Mouse (Mus musculus) thymus, postnatal 4 days (tissue): ENCODE data around the gene Gm10681.
"Not testable (repeated sequence)": the region's sequence is repeated elsewhere in the genome, so short reads cannot be mapped to it uniquely, and the experiment has no call there.

Experiments used
- DNase-seq: peaks from one replicate; pipeline ENCODE4 v3.0.0; 2021

Gene Gm10681

DNA sequence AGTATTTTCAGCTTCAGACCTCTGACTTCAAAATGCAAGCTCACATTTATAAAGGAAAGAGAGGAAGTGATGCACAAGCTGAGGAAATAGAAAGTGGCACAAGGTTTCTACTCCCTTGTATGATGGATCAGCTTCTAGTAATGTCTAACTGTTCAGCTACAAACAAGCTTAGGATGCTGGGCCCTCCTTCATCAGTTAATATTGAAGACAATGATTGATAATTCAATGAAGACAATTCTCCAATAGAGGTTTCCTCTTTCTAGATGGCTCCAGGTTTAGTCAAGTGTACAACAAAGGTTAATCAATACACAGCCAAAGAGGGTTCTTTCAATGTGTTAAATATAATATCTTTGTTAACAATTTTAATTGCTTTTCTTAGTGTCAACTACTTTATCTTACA is at the start of gene Gm10681:
Gene Gm10681, minus strand, starts transcription at position 101 of the 400 bp plus-strand sequence.
- no peak for DNase-seq

DNA sequence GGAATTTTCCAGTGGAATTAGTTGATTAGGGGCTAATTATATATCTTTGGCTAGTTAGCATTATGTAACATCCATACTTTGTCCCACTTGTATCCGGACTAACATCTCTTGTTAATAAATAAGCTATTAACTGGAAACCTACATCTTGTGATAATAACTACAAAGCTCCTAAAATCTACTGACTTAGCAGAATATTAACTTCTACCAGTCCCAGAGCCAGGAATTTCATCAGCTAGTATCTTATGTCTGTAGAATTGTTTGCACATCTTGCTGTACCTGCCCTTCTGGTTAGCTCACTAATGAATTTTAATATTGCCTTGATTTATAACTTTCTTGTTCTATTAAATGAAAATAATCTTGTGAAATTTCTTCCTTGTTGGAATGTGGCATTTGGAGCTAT is 46.5 kb upstream of the Gm10681 start:
- DNase-seq = no peak

DNA sequence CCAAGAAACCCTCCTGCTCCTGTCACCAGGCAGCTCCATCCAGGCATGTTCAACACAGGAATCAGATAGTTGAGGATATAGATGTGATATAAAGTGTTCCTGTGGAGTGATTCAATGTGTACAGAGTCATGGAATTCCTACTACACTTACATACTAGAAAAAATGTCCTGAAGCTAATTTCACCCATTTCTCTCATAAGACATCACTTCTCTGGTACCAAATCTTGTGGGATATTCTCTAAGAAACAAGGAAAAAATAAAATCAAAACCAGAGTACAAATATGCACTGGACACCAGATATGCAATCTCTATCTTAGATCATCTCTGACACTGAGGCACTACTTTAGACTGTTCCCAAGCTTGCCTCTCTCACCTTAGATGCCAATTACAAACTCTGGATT is 41.5 kb upstream of the Gm10681 start, which contains the start of gene Hsd3b5:
Gene Hsd3b5, minus strand, starts transcription at position 101 of the 400 bp plus-strand sequence.
- DNase-seq = no peak

GRCm38 (mm10) chr3:98629633-98630032 is 41.0 kb upstream of the Gm10681 start:
- DNase-seq = no peak

GRCm38 (mm10) chr3:98616786-98617185 is 28.2 kb upstream of the Gm10681 start:
- DNase-seq = not testable (repeated sequence)

- not testable (repeated sequence) for DNase-seq
Measured at GRCm38 (mm10) chr3:98616244-98616643, 27.6 kb upstream of the Gm10681 start.

GRCm38 (mm10) chr3:98614406-98614927 is 25.9 kb upstream of the Gm10681 start:
- DNase-seq = not testable (repeated sequence)

DNA sequence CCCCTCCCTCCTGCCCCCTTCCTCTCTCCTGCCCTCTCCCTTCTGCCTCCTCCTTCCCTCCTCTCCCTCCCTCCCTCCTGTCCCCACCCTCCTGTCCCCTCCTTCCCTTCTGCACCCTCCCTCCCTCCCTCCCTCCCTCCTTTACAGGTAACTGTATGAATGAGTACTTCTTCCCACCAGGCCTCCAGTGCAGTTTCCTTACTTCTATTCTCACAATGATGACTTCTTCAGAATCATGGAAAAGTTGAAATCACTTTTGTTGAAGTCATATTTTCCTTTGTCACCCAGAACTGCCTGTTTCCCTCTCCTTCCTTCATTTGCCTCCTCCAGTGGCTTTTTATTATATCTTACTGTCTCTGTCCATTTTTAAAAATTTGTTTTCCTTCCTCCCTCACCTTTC is 25.4 kb upstream of the Gm10681 start:
- no peak for DNase-seq

GRCm38 (mm10) chr3:98613540-98613939 is 24.9 kb upstream of the Gm10681 start:
- not testable (repeated sequence) for DNase-seq

DNA sequence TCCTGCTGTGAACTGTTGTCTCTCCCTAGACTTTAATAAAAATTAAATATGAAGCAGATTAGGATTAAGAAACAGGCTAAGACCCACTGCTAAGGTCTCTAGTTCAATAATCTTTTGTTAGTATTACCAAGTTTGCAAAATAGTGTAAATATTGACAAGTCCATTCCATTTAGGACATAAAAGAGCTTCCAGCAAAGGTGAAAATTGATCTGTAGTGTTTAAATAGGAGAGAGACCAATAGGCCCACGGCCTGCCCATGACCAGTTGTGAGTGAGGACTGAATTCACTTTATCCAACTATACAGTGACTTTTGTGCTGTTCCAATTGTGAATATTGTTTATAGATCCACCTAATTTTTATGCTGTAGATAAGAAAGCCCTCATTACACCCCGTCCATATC is 886 bp downstream of the Gm10681 start:
- no peak for DNase-seq

DNA sequence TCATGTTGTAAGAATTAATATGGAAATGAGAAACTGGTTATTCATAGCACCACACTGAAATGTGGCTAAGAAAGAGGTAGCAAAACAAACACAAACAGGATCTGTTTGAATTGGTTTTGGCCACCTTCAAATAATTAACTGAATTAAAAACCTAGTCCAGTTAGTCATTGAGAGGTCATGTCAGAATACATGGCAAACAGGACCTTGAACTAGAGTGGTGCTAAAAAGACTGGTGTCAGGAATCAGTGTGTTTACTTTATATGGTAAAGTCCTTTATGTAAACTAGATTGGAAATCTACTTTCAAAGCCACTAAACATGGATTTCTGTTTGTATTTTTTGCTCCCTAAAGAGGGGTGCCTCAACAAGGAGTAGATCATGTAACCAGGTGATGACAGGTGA is 6.0 kb downstream of the Gm10681 start:
- not testable (repeated sequence) for DNase-seq

DNA sequence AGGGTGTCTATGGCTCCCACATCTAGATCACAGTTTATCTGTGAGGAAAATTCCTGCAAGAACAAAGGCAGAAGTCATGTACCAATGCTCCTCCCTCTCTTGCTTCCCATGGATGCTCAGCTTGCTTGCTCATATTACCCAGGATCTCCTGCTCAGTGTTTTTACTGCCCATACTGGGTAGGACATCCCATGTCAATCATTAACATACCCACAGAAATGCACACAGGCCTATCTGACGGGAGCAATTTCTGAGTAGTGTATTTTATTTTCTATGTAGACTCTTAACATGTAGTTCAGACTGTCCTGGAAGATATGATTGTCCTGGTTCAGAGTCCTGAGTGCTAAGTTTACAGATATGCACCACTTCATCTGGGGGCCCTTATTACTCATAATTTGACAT is 6.4 kb downstream of the Gm10681 start:
- DNase-seq = not testable (repeated sequence)

DNA sequence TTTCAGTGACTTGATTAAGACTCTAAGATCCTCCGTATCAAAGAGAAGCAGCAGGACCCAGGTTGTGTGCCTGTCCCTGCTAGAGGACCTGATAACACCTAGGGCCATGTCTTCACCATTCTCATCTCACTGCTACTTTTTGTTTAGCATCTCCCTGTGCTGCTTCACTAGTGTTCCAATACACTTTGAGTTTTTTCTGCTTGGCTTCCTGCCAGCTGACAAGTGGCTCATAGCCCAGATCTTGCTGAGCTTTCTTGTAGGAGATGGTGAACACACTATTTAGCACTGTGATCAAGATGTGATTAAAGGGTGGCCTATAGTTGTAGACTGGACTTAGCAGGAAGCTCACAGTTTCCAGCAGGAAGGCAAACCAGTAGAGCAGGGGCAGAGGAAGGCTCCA is 7.6 kb downstream of the Gm10681 start:
- DNase-seq = not testable (repeated sequence)

GRCm38 (mm10) chr3:98567717-98568116 is 20.9 kb downstream of the Gm10681 start:
- DNase-seq = not testable (repeated sequence)

- not testable (repeated sequence) for DNase-seq
Measured at GRCm38 (mm10) chr3:98564894-98565293, 23.7 kb downstream of the Gm10681 start.

- DNase-seq = not testable (repeated sequence)
Measured at GRCm38 (mm10) chr3:98563831-98564230, 24.8 kb downstream of the Gm10681 start.

DNA sequence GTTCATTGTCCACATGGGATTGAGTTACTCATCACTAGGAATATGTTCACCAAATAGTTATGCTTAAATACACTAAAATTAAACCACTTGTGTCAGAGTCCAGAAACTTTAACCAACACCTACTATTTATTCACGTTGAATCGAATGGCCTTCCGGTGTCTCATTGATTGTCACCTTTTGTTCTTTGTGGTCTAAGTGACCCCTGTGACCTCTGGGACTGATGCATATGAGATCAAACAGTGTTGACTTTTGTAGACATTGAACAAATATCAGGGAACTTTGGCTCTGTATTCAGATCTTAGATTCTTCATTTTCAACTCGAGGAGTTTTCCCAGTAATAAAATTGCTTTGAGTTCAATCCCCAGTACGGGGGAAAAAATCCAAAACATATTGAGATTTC is 27.9 kb downstream of the Gm10681 start:
- DNase-seq = not testable (repeated sequence)

DNA sequence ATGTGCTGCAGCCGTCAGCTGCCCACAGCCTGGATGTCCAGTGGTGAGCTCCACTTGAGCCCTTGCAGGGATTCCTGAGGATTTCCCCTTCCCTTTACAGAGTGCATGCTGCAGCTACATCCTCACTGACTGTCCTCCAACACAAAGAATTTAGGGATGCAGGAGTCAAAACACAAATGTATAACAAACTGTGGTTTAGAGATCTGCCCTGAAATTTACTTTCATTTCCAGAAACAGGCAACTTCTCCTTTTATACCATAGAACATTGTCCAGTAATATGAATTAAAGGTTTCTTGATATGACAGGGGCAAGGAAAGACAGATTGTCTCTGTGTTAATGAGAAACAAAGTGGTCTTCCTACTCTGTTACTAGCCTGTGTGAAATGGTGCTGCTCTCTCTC is 37.8 kb downstream of the Gm10681 start:
- DNase-seq = not testable (repeated sequence)

DNA sequence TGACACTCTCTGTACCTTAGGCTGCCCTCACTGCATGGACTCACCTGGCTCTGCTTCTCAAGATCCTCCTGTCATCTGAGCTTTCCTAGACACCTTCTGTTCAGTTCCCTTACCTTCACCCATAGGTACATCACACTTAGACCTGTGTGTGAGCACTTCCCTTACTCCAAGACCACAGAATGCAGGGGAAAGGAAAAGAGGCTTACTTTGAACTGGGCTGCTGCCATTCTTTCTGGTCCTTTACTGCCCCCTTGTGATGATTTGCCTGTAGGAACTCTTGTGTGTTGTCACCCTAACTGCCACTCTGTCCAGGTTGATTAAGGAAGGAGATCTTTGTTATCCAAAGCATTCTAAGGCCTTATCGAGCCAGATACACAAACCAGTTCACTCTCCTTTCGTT is 38.4 kb downstream of the Gm10681 start:
- DNase-seq = not testable (repeated sequence)

- DNase-seq = not testable (repeated sequence)
Measured at GRCm38 (mm10) chr3:98548495-98548894, 40.1 kb downstream of the Gm10681 start.

DNA sequence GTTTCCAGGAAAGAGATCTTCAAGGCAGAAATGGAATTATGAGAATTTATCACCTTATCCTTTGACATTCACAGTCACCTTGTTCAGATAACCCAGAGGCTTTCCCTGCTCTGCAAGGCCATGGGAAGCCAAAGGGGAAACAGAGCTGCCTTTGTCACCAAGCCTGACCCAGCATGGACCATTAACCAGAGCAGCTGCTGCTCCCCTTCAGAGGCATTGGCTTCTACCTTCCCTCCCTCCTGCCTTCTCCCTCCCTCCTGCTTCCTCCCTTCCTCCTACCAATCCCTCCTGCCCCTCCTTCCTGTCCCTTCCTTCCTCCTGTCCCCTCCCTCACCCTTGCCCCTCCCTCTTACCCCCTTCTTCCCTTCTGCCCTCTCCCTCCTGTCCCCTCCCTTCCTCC is 41.0 kb downstream of the Gm10681 start:
- not testable (repeated sequence) for DNase-seq

GRCm38 (mm10) chr3:98524978-98525377 is 63.6 kb downstream of the Gm10681 start:
- DNase-seq = not testable (repeated sequence)

GRCm38 (mm10) chr3:98524552-98524951 is 64.1 kb downstream of the Gm10681 start:
- not testable (repeated sequence) for DNase-seq

DNA sequence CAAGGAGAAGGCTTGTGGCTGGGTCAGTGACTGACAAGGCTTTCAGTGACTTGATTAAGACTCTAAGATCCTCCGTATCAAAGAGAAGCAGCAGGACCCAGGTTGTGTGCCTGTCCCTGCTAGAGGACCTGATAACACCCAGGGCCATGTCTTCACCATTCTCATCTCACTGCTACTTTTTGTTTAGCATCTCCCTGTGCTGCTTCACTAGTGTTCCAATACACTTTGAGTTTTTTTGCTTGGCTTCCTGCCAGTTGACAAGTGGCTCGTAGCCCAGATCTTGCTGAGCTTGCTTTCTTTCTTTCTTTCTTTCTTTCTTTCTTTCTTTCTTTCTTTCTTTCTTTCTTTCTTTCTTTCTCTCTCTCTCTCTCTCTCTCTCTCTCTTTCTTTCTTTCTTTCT is 65.8 kb downstream of the Gm10681 start:
- not testable (repeated sequence) for DNase-seq

DNA sequence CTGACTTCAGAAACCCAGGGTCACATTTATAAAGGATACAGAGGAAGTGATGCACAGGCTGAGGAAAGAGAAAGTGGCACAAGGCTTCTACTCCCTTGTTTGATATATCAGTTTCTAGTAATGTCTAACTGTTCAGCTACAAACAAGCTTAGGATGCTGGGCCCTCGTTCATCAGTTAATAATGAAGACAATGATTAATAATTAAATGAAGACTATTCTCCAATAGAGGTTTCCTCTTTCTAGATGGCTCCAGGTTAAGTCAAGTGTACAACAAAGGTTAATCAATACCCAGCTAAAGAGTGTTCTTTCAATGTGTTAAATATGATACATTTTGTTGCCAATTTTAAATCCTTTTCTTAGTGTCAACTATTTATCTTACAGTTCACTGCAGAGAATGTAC is 78.2 kb downstream of the Gm10681 start, which contains the start of gene Hsd3b4:
Gene Hsd3b4, minus strand, starts transcription at position 101 of the 400 bp plus-strand sequence.
- not testable (repeated sequence) for DNase-seq
